Mouse (Mus musculus): Measurements from ENCODE around the gene Eif4g3.

The Eif4g3 gene

GRCm38 (mm10) chr4:137991240-137991639 lies 1.6 kb upstream of the Eif4g3 start:
- no peak for DNase-seq

DNA sequence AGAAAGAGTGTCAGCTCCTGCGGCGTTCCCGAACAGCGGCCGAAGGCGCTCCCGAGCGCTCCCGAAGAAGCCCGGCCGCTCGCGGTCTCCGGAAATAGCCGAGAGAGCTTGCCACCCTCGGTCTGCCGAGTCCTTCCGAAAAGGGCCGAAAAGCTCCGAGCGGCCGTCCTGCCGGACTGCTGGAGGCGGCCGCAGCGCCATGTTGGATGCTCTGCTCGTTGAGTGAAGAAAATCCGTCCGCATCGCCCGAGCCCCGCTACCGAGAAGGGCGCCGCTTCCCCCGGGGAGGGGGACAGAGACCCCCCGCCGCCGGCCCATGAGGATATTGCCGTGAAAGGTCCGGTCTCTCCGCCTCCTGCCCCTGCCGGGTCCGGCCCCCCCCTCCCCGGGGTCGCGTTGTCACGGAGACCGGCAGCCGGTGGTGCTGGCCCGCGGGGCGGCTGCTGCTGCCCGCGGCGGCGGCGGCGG lies 503 bp downstream of the Eif4g3 start:
- peak; percentile 100 for DNase-seq

GRCm38 (mm10) chr4:137993821-137994561 lies 1.2 kb downstream of the Eif4g3 start:
- peak; percentile 63 for DNase-seq

DNA sequence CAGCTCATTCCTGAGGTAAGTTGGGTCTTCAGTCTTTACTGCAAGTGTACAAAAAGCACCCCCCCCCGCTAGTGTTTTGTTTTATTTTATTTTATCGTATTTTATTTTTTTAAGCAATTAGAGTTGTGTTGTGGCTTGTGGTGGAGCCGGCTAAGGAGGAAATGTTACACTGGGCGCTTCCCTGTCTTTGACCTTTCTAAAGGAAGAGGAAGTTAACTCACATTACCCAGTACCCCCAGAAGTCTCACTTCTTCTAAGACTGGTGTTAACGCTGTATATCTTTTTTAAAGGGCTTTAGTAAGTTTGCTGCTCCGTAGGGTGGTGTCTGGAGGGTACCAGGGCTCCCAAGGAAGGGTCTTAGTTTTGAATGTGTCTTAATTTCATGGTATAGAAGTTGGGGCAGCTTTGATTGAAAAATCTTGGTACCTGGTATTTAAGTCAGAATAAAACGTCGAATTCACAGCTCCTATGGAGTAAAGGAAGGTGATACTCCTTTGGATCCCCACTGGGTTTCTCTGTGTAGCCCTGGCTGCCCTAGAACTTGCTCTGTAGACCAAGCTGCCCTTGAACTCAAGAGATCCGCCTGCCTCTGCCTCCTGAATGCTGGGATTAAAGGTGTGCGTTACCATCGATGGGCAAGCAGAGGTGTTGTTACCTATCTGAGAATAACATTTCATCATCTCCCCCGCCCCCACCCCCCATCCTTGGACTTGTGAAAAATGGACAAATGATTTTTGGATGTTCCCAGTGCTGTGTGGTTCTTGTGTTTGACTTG lies 1.9 kb downstream of the Eif4g3 start:
- DNase-seq, result peak; percentile 31

- no peak for DNase-seq
Measured at GRCm38 (mm10) chr4:137995399-137995798, 2.6 kb downstream of the Eif4g3 start.

DNA sequence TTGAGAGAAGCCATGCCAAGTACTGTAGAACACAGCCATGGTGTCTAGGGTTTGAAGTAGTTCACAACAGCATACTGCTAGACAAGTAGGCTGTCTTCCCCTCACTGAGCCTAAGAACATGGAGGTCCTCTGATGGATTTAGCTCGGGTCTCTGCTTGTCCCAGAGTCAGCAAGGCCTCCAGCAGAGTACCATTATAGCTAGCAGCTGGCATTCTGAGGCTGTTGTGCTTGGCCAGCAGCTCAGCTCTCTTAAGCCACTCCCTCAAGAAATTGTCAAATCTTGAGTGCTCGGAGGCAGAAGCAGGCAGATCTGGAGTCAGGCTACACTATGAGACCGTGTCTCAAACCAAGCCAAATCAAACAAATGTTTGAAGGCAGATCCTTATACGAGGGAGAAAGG lies 5.4 kb downstream of the Eif4g3 start:
- DNase-seq, result no peak

- no peak for DNase-seq
Measured at GRCm38 (mm10) chr4:138000682-138001081, 7.9 kb downstream of the Eif4g3 start.

- no peak for DNase-seq
Measured at GRCm38 (mm10) chr4:138003909-138004610, 11.2 kb downstream of the Eif4g3 start.

GRCm38 (mm10) chr4:138005781-138006180 lies 13.0 kb downstream of the Eif4g3 start:
- DNase-seq, result no peak

GRCm38 (mm10) chr4:138006951-138007613 lies 14.3 kb downstream of the Eif4g3 start:
- DNase-seq, result no peak

DNA sequence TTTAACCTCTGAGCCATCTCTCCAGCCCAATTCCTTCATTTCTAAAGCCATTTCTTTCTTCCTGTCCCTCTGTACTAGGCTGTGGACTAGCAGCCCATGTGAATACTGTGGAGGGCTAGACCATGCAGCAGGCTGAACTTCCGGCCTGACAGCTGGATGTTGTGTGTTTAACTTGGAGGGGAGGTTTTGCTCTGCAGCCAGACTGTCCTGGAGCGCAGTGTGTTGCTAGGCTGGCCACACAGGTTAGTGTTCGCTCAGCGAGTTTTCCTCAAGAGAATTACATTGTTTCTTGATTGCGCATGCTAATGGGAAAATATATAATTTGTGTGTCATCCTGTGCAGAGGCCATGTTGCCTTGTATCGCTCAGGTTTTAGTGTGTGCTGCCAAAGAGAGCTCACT lies 15.8 kb downstream of the Eif4g3 start:
- no peak for DNase-seq

- DNase-seq, result no peak
Measured at GRCm38 (mm10) chr4:138009786-138010502, 17.1 kb downstream of the Eif4g3 start.

- DNase-seq, result no peak
Measured at GRCm38 (mm10) chr4:138013723-138014479, 21.1 kb downstream of the Eif4g3 start.

DNA sequence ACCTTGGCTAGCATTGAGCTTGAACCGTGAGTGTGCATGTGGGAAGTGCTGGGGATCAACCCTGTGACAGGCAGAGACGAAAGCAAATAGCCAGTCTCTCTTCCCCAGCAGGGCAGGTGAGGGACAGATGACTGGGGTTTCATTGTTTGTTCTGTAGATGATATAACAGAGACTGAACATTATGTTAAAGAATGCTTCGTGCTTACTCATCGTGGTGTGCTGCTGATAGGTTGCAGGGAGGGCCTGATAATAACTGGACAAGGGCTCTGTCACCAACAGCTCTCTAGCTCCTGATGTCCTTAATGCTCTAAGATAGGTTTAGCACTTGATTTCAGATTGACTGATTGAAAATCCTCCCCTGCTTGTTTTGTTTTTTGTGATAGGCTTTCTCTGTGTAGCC lies 23.1 kb downstream of the Eif4g3 start:
- DNase-seq, result no peak

GRCm38 (mm10) chr4:138017085-138017637 lies 24.3 kb downstream of the Eif4g3 start:
- no peak for DNase-seq

GRCm38 (mm10) chr4:138018011-138018410 lies 25.2 kb downstream of the Eif4g3 start:
- no peak for DNase-seq

- no peak for DNase-seq
Measured at GRCm38 (mm10) chr4:138020231-138020630, 27.4 kb downstream of the Eif4g3 start.

GRCm38 (mm10) chr4:138021651-138022050 lies 28.8 kb downstream of the Eif4g3 start:
- no peak for DNase-seq

DNA sequence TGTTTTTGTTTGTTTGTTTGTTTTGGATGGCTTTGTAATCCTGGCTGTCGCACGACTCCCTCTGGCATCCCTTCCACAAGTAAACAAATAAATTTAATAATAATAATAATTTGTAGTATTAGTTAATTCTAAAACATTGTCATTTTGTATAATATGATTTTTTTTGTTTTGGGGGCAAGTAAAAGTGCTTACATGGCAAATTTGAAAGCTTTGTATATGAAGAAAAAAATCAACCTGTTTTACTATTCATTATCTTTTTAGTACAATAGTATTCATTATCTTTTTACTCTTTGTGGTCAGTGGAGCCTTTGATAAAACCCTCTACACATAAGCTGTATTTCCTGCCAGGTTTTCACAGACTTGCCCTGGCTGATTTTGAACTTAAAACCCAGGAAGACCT lies 29.9 kb downstream of the Eif4g3 start:
- no peak for DNase-seq

- no peak for DNase-seq
Measured at GRCm38 (mm10) chr4:138023403-138024100, 30.7 kb downstream of the Eif4g3 start.

GRCm38 (mm10) chr4:138029168-138029567 lies 36.3 kb downstream of the Eif4g3 start:
- no peak for DNase-seq

Measured in thymus, postnatal 14 days (tissue).